Mouse (Mus musculus): ENCODE measurements at regions not wholly inside any gene's neighbourhood (a gene's known extent, or its start where the extent isn't known, plus 50 kb on each side); places are given as distances from the start of the nearest gene placed in this dataset.

GRCm38 (mm10) chr13:110450526-110450925, 55.7 kb downstream of the Plk2 start:
- Histone ChIP-seq H3K4me3 (no peak overlapping the region), H3K4me2 (no peak overlapping the region), H3K27me3 (no peaks in the 10 kb centered on the region), H3K9ac (no peak overlapping the region), H3K9me3 (no peaks in the 10 kb centered on the region), H3K36me3 (no peaks in the 10 kb centered on the region), H3K27ac (replicated peaks) (no peak overlapping the region), H3K4me1 (replicated peaks) (no peaks in the 10 kb centered on the region; the same call in 1 of the 2 replicates)
- 78% methylated on average over 1 of the region's 1 CpGs for WGBS
- no peak for ATAC-seq (ENCODE audit: low read depth)

- 67% methylated on average over 6 of the region's 6 CpGs for WGBS
- no peaks in the 10 kb centered on the region for H3K36me3 ChIP-seq
- no peak for ATAC-seq (ENCODE audit: low read depth)
Measured at GRCm38 (mm10) chr13:110452009-110452525, 57.2 kb downstream of the Plk2 start.

GRCm38 (mm10) chr13:110455085-110455484, 60.2 kb downstream of the Plk2 start:
- H3K4me2 ChIP-seq: no peak overlapping the region
- no peak overlapping the region for H3K27ac ChIP-seq (replicated peaks)
- H3K36me3 ChIP-seq: no peaks in the 10 kb centered on the region
- H3K27me3 ChIP-seq: no peaks in the 10 kb centered on the region
- no peak for ATAC-seq (ENCODE audit: low read depth)
- H3K4me3 ChIP-seq: no peak overlapping the region
- WGBS: 60% methylated on average over 4 of the region's 4 CpGs
- H3K9me3 ChIP-seq: no peaks in the 10 kb centered on the region
- peaks cover 3% of the 10 kb centered on the region; the same call in 1 of the 2 replicates for H3K4me1 ChIP-seq (replicated peaks)
- H3K9ac ChIP-seq: no peak overlapping the region

More at GRCm38 (mm10) chr13:110452009-110452525, 57.2 kb downstream of the Plk2 start:
- no peaks in the 10 kb centered on the region; the same call in 1 of the 2 replicates for H3K4me1 ChIP-seq (replicated peaks)
- no peak overlapping the region for H3K27ac ChIP-seq (replicated peaks)
- no peaks in the 10 kb centered on the region for H3K9me3 ChIP-seq
- H3K9ac ChIP-seq: no peak overlapping the region
- H3K4me2 ChIP-seq: no peak overlapping the region
- no peak overlapping the region for H3K4me3 ChIP-seq
- no peaks in the 10 kb centered on the region for H3K27me3 ChIP-seq

- H3K4me1 ChIP-seq (replicated peaks): peaks cover 3% of the 10 kb centered on the region; the same call in 1 of the 2 replicates
- no peak for ATAC-seq (ENCODE audit: low read depth)
- H3K27ac ChIP-seq (replicated peaks): no peak overlapping the region
- H3K4me3 ChIP-seq: no peak overlapping the region
- no peaks in the 10 kb centered on the region for H3K9me3 ChIP-seq
- 88% methylated on average over 5 of the region's 5 CpGs for WGBS
- H3K27me3 ChIP-seq: no peaks in the 10 kb centered on the region
- H3K4me2 ChIP-seq: no peak overlapping the region
- no peak overlapping the region for H3K9ac ChIP-seq
- no peaks in the 10 kb centered on the region for H3K36me3 ChIP-seq
Measured at GRCm38 (mm10) chr13:110455569-110456196, 60.8 kb downstream of the Plk2 start.

GRCm38 (mm10) chr13:110458701-110459100, 63.9 kb downstream of the Plk2 start:
- 75% methylated on average over 4 of the region's 4 CpGs for WGBS
- no peak overlapping the region for H3K4me2 ChIP-seq

GRCm38 (mm10) chr13:110461581-110461980, 66.7 kb downstream of the Plk2 start:
- H3K4me3 ChIP-seq: no peak overlapping the region
- peak overlapping the region; percentile 18; the same call in 1 of the 2 replicates for H3K4me2 ChIP-seq
- no peaks in the 10 kb centered on the region for H3K36me3 ChIP-seq
- ATAC-seq (ENCODE audit: low read depth): no peak
- no peak overlapping the region for H3K27ac ChIP-seq (replicated peaks)
- peaks cover 17% of the 10 kb centered on the region; the same call in 1 of the 2 replicates for H3K4me1 ChIP-seq (replicated peaks)
- WGBS: 41% methylated on average over 13 of the region's 13 CpGs
- no peaks in the 10 kb centered on the region for H3K27me3 ChIP-seq
- no peaks in the 10 kb centered on the region for H3K9me3 ChIP-seq
- peak overlapping the region; percentile 22; the same call in 1 of the 2 replicates for H3K9ac ChIP-seq

More at GRCm38 (mm10) chr13:110458701-110459100, 63.9 kb downstream of the Plk2 start:
- Histone ChIP-seq H3K27ac (replicated peaks) (no peak overlapping the region), H3K36me3 (no peaks in the 10 kb centered on the region), H3K9me3 (no peaks in the 10 kb centered on the region), H3K9ac (no peak overlapping the region), H3K4me1 (replicated peaks) (peaks cover 17% of the 10 kb centered on the region; the same call in 1 of the 2 replicates), H3K27me3 (no peaks in the 10 kb centered on the region), H3K4me3 (no peak overlapping the region)
- ATAC-seq (ENCODE audit: low read depth): no peak

GRCm38 (mm10) chr13:110471526-110471925, 76.7 kb downstream of the Plk2 start:
- Histone ChIP-seq H3K36me3 (no peaks in the 10 kb centered on the region), H3K4me3 (no peak overlapping the region), H3K9me3 (no peaks in the 10 kb centered on the region), H3K27me3 (no peaks in the 10 kb centered on the region), H3K4me1 (replicated peaks) (no peaks in the 10 kb centered on the region), H3K27ac (replicated peaks) (no peak overlapping the region), H3K4me2 (no peak overlapping the region), H3K9ac (no peak overlapping the region)
- no peak for ATAC-seq (ENCODE audit: low read depth)
- WGBS: 69% methylated on average over 4 of the region's 4 CpGs

- no peak overlapping the region for H3K27ac ChIP-seq (replicated peaks)
- H3K27me3 ChIP-seq: no peaks in the 10 kb centered on the region
- H3K36me3 ChIP-seq: no peaks in the 10 kb centered on the region
- no peak overlapping the region for H3K9ac ChIP-seq
- H3K4me2 ChIP-seq: no peak overlapping the region
- no peaks in the 10 kb centered on the region for H3K4me1 ChIP-seq (replicated peaks)
- no peak overlapping the region for H3K4me3 ChIP-seq
- H3K9me3 ChIP-seq: no peaks in the 10 kb centered on the region
- WGBS: 93% methylated on average over 5 of the region's 5 CpGs
- no peak for ATAC-seq (ENCODE audit: low read depth)
Measured at GRCm38 (mm10) chr13:110477709-110478108, 82.9 kb downstream of the Plk2 start.

GRCm38 (mm10) chr13:110484358-110484940, 89.6 kb downstream of the Plk2 start:
- no peaks in the 10 kb centered on the region for H3K27me3 ChIP-seq
- no peak overlapping the region for H3K27ac ChIP-seq (replicated peaks)
- H3K36me3 ChIP-seq: no peaks in the 10 kb centered on the region
- no peak overlapping the region for H3K9ac ChIP-seq
- 95% methylated on average over 5 of the region's 6 CpGs for WGBS
- H3K9me3 ChIP-seq: no peaks in the 10 kb centered on the region
- no peak overlapping the region for H3K4me3 ChIP-seq
- no peak for ATAC-seq (ENCODE audit: low read depth)
- no peak overlapping the region for H3K4me2 ChIP-seq
- no peaks in the 10 kb centered on the region for H3K4me1 ChIP-seq (replicated peaks)

- H3K36me3 ChIP-seq: no peaks in the 10 kb centered on the region
- no peak for ATAC-seq (ENCODE audit: low read depth)
- no peaks in the 10 kb centered on the region for H3K27me3 ChIP-seq
- no peak overlapping the region for H3K9ac ChIP-seq
- H3K9me3 ChIP-seq: no peaks in the 10 kb centered on the region
- WGBS: 92% methylated on average over 1 of the region's 1 CpGs
- H3K4me3 ChIP-seq: no peak overlapping the region
- no peaks in the 10 kb centered on the region for H3K4me1 ChIP-seq (replicated peaks)
- H3K4me2 ChIP-seq: no peak overlapping the region
- H3K27ac ChIP-seq (replicated peaks): no peak overlapping the region
Measured at GRCm38 (mm10) chr13:110485515-110485914, 90.7 kb downstream of the Plk2 start.

- 74% methylated on average over 2 of the region's 2 CpGs for WGBS
- Histone ChIP-seq H3K9ac (no peak overlapping the region), H3K36me3 (no peaks in the 10 kb centered on the region), H3K4me1 (replicated peaks) (peaks cover 11% of the 10 kb centered on the region), H3K4me2 (no peak overlapping the region), H3K4me3 (no peak overlapping the region), H3K9me3 (no peaks in the 10 kb centered on the region), H3K27me3 (no peaks in the 10 kb centered on the region), H3K27ac (replicated peaks) (no peak overlapping the region)
- ATAC-seq (ENCODE audit: low read depth): no peak
Measured at GRCm38 (mm10) chr13:110490166-110490565, 95.3 kb downstream of the Plk2 start.

GRCm38 (mm10) chr13:110492296-110493001, 97.6 kb downstream of the Plk2 start:
- Histone ChIP-seq H3K9ac (no peak overlapping the region), H3K36me3 (no peaks in the 10 kb centered on the region), H3K4me1 (replicated peaks) (peaks cover 11% of the 10 kb centered on the region), H3K27ac (replicated peaks) (0 out of 2 replicates have a peak overlapping the region, but pooled peaks have one; percentile 39), H3K27me3 (no peaks in the 10 kb centered on the region), H3K4me2 (peak overlapping the region; percentile 27), H3K9me3 (no peaks in the 10 kb centered on the region), H3K4me3 (no peak overlapping the region)
- ATAC-seq (ENCODE audit: low read depth): peak; percentile 82
- 35% methylated on average over 9 of the region's 9 CpGs for WGBS
